Mouse (Mus musculus): ENCODE data around the gene Kcnh3. TPM values are rescaled to one million over a fixed set of nuclear protein-coding genes. Genes with fewer than 3 reads are reported as not detected.

Gene Kcnh3
- polyA plus RNA-seq, 1 experiment from 2014 or later = 4.5 TPM

Other genes starting within 250 kb of the Kcnh3 start
- 42.1 and 48.9 TPM in 2 replicates for gene Tuba1c, start 195.0 kb upstream of the Kcnh3 start, polyA plus RNA-seq (2015; fragmentation: Nextera tagmentation; extraction: Ambion mirVana)
- 1.3 and 2.2 TPM in 2 replicates for gene Prph, start 169.7 kb upstream of the Kcnh3 start, polyA plus RNA-seq (2015; fragmentation: Nextera tagmentation; extraction: Ambion mirVana)
- 15.9 and 17.3 TPM in 2 replicates for gene Troap, start 150.3 kb upstream of the Kcnh3 start, polyA plus RNA-seq (2015; fragmentation: Nextera tagmentation; extraction: Ambion mirVana)
- gene C1ql4, start 137.0 kb upstream of the Kcnh3 start, polyA plus RNA-seq (2015; fragmentation: Nextera tagmentation; extraction: Ambion mirVana) = 0.71 TPM in 1 of 2 replicates, not detected in the other
- gene Dnajc22, start 131.7 kb upstream of the Kcnh3 start, polyA plus RNA-seq (2015; fragmentation: Nextera tagmentation; extraction: Ambion mirVana) = 0.27 and 0.51 TPM in 2 replicates
- 39.5 and 44.6 TPM in 2 replicates for gene Spats2, start 98.9 kb upstream of the Kcnh3 start, polyA plus RNA-seq (2015; fragmentation: Nextera tagmentation; extraction: Ambion mirVana)
- 207 and 220 TPM in 2 replicates for gene Mcrs1, start 27.1 kb downstream of the Kcnh3 start, polyA plus RNA-seq (2015; fragmentation: Nextera tagmentation; extraction: Ambion mirVana)
- gene Prpf40b, start 70.2 kb downstream of the Kcnh3 start, polyA plus RNA-seq (2015; fragmentation: Nextera tagmentation; extraction: Ambion mirVana) = 111 and 129 TPM in 2 replicates
- 0.42 and 0.50 TPM in 2 replicates for gene Fam186b, start 71.0 kb downstream of the Kcnh3 start, polyA plus RNA-seq (2015; fragmentation: Nextera tagmentation; extraction: Ambion mirVana)
- 8.7 and 10.3 TPM in 2 replicates for gene Fmnl3, start 145.6 kb downstream of the Kcnh3 start, polyA plus RNA-seq (2015; fragmentation: Nextera tagmentation; extraction: Ambion mirVana)
- gene Tmbim6, start 168.0 kb downstream of the Kcnh3 start, polyA plus RNA-seq (2015; fragmentation: Nextera tagmentation; extraction: Ambion mirVana) = 273 and 295 TPM in 2 replicates
- gene Nckap5l, start 232.9 kb downstream of the Kcnh3 start, polyA plus RNA-seq (2015; fragmentation: Nextera tagmentation; extraction: Ambion mirVana) = 12.5 and 12.7 TPM in 2 replicates
- gene Bcdin3d, start 249.9 kb downstream of the Kcnh3 start, polyA plus RNA-seq (2015; fragmentation: Nextera tagmentation; extraction: Ambion mirVana) = 23.5 and 24.4 TPM in 2 replicates

Data from forebrain, embryonic 16.5 days (tissue).